ENCODE assay signal across 8 mouse cellular contexts in genomic region chr19:35832992-35833391, GRCm38 (mm10).
A peak's percentile ranks its signal among the peaks of the same experiment; 100 is the strongest.
DNase-seq lines count a peak whose midpoint lies in the region; ATAC-seq and TF ChIP-seq lines count a peak whose summit lies in the region.

No protein-coding gene starts in this region.

- H3K4me2 ChIP-seq in lung, embryonic 14.5 days = no peak overlapping the region

- H3K9ac ChIP-seq in lung, embryonic 14.5 days = no peak overlapping the region

- peak; percentile 77 for DNase-seq in lung, embryonic 14.5 days
- no peak for DNase-seq in lung, postnatal 14 days
- peak; percentile 56 for DNase-seq in ZHBTc4 (ENCODE audit: low read depth, low spot score)
- peak; percentile 46 for DNase-seq in heart, postnatal 4 days
- DNase-seq in cerebellum, adult 8-10 months = no peak
- DNase-seq in forebrain, embryonic 10.5 days (ENCODE audit: extremely low spot score, low spot score) = no peak
- DNase-seq in layer of hippocampus, postnatal 10 days (ENCODE audit: low spot score in 2 of 2) = no peak

- ATAC-seq in lung, embryonic 14.5 days (ENCODE audit: insufficient read depth) = peak; percentile 60; the same call in 1 of the 2 replicates
- ATAC-seq in megakaryocyte-erythroid progenitor cell, adult 5-6 weeks (replicated peaks; ENCODE audit: low FRiP score, low TSS enrichment, poor library complexity, severe bottlenecking) = peak; percentile 70; the same call in 1 of the 2 replicates

- no peak overlapping the region for H3K4me3 ChIP-seq in lung, embryonic 14.5 days (ENCODE audit: low read depth, low read length)
- no peak overlapping the region for H3K4me3 ChIP-seq in forebrain, embryonic 10.5 days

- H3K4me1 ChIP-seq in lung, embryonic 14.5 days (ENCODE audit: insufficient read depth) = no peaks in the 10 kb centered on the region
- no peaks in the 10 kb centered on the region for H3K4me1 ChIP-seq in forebrain, embryonic 10.5 days

- H3K9me3 ChIP-seq in lung, embryonic 14.5 days (ENCODE audit: low read depth, low read length) = no peaks in the 10 kb centered on the region
- H3K9me3 ChIP-seq in forebrain, embryonic 10.5 days = no peaks in the 10 kb centered on the region

- 8% methylated on average over 4 of the region's 4 CpGs for WGBS in lung, embryonic 14.5 days
- WGBS in forebrain, embryonic 10.5 days = 14% methylated on average over 4 of the region's 4 CpGs

- H3K27ac ChIP-seq in lung, embryonic 14.5 days (ENCODE audit: low read depth) = no peak overlapping the region
- no peak overlapping the region for H3K27ac ChIP-seq in forebrain, embryonic 10.5 days

- TF ChIP-seq CTCF in lung, embryonic 14.5 days (IDR thresholded peaks at IDR 0.05; ENCODE audit: low read depth) = peak; percentile 59

- H3K27me3 ChIP-seq in lung, embryonic 14.5 days (ENCODE audit: insufficient read depth, low read length) = no peaks in the 10 kb centered on the region
- no peaks in the 10 kb centered on the region for H3K27me3 ChIP-seq in forebrain, embryonic 10.5 days (ENCODE audit: poor library complexity, severe bottlenecking)

- no peaks in the 10 kb centered on the region for H3K36me3 ChIP-seq in lung, embryonic 14.5 days (ENCODE audit: insufficient read depth)
- H3K36me3 ChIP-seq in forebrain, embryonic 10.5 days (replicated peaks) = no peaks in the 10 kb centered on the region

Comparison
In these comparisons a context has a peak if more than half of its experiments do, and no peak if none do; other contexts are left out.
1. DNase-seq: peak in lung, embryonic 14.5 days (single experiment), ZHBTc4 (single experiment) and heart, postnatal 4 days (single experiment); none in lung, postnatal 14 days (single experiment), cerebellum, adult 8-10 months (single experiment), forebrain, embryonic 10.5 days (single experiment) and layer of hippocampus, postnatal 10 days (0 of 2).